Mouse (Mus musculus) heart, postnatal 4 days (tissue): ENCODE measurements around the gene Ptbp3. TPM values are rescaled to one million over a fixed set of nuclear protein-coding genes. Genes with fewer than 3 reads are reported as not detected.

Experiments used
- DNase-seq: peaks from one replicate; pipeline ENCODE4 v3.0.0; 2021
- total RNA-seq, 2 experiments: library from RNA; stranded (reverse); gene quantifications; 2 replicates each; pipeline ENCODE4 v1.2.3; 2021

The Ptbp3 gene
- total RNA-seq, 2 experiments from 2014 or later = 58.9 to 63.0 TPM

DNA sequence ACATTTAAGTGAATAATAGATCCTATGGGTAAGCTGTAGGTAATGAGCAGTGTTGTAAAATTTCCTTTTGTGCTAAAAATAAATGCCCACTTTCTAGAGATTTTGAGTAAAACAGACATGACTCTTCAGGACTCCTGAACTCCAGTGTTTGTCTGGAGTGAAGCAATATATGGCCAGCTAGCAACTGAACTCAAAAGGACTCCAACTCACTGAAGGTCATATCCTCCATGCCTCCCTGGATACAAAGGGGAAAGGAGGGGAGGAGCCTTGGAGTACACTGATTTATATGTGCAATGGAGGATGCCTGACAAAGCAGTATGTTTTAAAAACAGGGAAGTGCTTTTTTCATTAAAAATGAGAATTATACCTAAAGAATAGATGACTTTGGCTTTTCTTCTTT is 77.9 kb downstream of the Ptbp3 start:
- DNase-seq = no peak

DNA sequence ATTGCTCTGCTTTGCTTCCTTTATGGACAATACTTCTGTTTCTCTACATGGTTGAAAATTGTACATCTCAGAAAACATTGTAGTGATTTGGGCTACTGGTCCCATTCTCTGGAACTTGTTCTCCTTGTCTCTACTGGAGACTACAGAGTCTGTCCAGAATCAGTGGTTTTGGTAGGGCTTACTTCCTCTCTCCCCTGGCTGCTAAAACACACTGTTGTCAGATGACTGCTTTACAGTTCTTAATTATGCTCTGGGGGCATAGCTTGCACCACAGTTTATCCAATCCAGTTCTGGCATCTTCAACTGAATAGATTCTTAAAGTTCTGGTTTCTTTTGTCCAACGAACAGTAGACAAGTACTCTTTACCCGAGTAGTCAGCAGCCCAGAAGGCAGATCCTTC is 83.7 kb downstream of the Ptbp3 start:
- no peak for DNase-seq

DNA sequence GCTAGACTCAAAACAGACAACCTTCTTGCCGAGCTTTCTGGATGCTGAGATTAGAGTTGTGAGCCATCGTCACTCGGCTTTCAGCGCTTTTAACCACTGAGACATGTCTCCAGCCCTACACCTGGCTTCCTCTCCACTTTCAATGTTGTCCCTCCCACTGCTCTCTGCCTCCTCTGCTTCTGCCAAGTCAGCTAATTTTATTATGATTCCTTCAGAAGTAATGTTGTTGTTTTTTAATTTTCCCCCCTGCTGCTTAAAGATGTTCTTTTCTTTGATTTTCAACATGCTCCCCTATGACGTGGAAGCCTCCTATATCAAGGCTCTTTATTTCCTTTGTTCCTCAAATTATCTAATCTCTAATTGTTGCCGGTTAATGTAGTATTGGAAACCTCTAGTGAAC is 84.5 kb downstream of the Ptbp3 start:
- no peak for DNase-seq

DNA sequence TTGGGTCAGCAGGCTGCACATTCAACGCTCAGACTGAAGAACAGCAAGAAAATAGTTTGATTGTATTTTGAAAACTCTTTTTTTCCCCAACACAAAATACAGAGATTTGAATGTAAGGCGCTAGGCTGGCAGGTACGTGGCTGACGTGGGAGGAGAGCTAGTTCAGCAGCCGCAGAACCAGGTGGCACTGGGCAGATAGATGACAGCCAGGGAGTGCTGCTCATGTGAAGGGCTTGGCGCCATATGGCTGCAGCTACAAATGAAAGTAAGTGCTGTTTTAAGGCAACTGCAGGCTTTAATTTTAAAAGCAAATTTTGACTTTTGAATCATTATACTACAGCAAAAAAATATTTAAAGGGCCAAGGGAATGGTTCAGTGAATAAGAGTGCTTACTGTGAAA is 86.7 kb downstream of the Ptbp3 start:
- DNase-seq = no peak

DNA sequence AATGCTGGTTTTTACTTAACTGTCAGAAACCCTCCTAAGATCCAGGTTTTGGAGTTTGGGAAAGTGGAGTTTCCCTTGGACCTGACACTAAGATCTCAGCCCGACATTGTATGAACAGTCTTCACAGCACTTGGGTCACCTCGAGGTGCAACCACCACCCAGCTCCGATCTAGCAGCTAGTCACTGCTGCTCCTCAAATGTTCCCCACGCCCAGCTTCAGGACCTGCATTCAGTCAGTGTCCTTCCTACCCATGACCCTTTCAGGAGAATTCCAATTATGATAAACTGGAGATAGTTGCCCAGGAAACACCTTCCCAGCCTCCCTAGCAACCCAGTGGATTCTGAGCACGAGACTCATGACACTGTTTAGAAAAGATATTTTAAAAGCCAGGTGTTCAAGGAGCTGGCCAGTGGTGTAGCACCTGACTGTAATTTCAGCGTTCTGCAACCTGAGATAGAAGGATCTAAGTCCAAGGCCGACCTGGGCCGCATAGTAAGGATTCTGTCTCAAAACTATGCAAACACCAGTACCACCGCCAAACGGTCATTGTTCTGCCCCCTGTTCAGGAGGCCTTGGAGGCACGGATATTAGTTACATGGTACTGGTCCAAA is 87.9 kb downstream of the Ptbp3 start:
- no peak for DNase-seq

DNA sequence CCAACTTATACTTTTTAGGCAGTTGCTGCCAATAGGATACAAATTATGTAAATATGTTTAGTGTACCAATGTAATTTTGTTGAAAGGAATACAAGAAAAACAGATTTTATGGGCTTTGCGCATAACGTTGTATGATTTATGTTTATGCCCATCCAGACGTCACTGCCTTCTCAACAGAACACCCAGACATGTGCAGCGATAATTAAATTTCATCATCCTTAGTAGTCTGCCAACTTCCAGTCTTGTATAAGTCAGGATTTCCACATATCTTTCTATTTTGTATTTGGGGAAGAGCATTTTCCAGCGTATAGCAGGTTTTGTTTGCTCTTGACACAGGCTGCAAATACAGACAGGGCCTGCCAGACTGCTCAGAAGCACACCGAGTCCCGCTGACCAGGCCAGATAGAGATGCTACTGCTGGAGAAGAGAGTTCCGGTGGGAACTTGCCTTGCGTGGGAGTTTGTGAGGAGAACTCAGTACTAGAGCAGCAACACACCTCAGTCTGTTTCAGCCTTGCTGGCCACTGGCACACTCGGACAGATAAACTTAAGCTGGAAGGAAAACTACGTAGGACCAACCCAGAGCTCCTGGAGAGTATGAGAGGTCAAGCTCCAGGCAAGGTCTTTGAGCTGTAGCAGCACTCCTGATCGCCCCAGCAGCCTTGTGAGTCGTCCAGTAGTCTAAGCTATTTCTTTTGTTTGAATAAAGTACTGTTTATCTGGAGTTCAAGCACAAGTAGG is 89.8 kb downstream of the Ptbp3 start:
- no peak for DNase-seq

DNA sequence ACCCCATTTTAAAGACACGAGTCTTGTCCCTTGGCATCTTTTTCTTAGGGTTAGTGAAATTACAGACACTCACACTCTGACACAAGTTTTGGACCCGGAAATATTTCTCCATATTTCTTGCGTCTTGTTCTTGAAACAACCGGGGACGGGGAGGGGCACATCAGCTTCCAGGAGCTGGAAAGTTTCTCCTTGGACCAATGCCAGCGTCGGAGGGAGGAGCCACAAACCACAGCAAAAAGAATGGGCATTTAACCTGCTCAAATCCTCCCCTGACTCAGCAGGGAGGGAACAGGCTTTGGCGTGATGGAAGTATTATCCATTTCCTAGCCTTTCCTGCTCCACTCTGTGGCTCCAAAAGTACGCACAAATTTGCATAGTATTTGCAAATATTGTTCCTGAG is 91.2 kb downstream of the Ptbp3 start:
- DNase-seq = peak; percentile 53

DNA sequence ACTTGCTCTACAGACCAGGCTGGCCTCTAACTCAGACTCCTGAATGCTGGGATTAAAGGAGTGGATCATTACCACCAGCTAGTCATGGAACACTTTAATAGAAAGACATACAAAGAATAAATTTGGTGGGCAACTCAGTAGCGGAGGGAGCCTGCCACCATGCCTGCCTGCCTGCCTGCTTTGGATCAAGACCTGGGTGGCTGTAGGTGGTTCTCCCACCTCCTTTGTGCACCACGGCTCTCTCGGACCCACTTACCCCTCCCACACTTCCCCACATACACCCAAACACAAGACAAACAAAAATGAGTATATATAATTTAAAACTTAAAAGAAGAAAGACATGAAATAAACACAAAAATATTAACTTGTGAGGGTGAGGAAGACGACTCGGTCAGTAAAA is 92.1 kb downstream of the Ptbp3 start:
- no peak for DNase-seq

DNA sequence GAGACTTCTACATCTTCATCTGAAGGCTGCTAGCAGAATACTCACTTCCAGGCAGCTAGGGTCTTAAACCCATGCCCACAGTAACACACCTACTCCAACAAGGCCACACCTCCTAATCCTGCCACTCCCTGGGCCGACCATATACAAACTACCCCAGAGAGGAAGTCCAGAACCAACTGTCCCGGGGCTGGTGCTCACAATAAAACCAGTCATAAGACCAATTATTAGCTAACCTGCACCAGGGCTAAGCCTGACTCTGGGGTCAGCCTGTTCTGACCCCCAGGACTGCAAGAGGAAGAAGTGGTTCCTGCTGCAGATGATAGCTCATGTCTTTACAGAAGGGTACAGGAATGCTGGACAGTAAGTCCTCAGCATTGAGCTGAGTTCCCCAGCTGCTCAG is 93.7 kb downstream of the Ptbp3 start:
- DNase-seq = no peak

DNA sequence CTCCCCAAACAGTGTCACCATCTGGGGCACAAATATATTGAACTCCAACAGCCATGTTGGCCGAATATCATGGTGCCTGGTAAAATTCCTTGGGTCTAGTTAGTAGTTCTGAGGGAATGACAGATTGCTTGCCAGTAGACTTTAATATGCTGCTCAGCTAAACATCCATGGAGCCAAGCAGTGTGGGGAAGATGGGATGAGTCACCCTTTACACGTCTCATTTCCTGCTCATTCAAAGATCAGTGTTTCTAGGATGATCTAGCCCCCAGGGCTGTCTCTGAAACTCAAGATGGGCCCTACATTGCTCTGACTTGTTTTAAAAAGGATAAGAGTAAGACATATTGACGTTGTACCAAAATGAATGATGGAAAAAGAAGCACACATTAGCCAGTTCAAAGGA is 95.1 kb downstream of the Ptbp3 start:
- no peak for DNase-seq

DNA sequence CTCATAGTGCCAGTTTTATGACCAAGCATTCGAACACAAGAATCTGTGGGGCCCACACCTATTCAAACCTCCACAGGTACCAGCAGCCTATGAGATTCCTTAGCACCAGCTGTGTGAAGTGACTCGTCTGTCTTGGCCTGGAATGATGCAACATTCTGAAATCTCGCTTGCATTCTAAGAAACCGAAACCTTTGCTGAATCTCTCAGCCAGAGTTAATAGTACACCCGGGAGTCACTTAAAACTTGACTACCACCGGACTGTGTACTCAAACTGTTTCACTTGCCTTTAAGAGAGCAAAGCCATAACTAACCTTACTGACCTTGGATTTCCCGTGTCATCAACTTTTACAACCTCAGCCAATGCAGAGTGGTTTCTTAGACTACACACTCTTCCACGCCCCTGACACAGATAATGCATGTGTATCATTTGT is 96.6 kb downstream of the Ptbp3 start:
- DNase-seq = no peak

DNA sequence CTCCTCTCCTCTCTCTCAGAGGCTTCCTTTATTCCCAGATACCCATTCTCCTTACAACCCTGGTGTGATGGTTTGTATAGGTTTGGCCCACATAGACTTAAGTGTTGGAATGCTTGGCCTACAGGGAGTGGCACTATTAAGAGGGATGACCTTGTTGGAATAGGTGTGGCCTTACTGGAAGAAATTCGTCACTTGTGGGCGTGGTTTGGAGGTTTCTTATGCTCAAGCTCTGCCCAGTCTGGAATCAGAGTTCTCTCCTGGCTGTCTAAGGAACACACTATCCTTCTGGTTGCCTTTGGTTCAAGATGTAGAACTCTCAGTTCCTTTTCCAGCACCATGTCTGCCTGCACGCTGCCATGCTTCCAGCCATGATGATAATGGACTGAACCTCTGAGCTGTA is 98.3 kb downstream of the Ptbp3 start:
- DNase-seq = no peak

DNA sequence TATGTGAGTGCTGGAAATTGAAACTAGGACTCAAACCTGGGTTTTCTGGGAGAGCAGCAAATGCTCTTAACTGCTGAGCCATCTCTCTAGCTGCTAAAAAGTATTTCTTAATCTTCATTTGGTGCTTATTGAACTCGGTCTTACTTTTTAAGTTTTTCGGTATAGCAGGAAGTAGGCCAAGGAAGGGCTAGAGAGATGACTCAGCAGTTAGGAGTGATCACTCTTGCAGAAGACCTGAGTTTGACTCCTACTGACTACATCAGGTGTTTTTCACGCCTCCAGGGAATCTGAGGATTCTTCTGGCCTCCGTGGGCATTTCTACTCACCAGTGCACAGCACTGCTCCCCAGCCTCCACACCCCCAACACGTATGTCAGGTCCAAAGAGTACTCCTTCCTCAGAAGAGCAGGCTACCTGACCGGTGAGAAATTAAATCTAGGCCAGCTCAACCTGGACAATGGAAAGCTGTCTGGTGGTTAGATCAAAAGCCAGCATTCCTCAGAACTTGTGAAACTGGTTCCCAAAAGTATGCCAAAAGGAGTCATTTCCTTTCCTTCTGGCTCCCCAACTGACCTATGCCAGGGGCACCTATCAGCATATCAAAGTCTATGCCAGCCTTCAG is 98.8 kb downstream of the Ptbp3 start:
- no peak for DNase-seq

DNA sequence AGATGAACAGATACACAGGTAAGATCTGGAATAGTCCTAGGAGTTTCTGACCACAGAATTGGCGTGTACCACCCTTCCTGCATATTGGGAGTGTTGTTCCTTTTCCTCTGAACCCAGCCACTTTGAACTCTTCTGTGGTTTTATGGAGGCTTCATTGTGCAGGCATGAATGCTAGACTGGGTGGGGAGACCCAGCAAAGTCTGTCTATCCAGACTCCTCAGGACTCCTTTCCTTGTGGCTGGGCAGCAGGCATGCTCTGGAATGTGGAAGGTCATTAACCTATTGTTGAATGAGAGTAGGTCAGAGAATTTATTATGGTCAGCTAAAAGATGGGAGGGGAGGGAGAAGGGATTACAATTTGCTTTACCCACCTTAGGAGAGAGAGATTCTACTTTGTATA is 101.9 kb downstream of the Ptbp3 start:
- DNase-seq = no peak

DNA sequence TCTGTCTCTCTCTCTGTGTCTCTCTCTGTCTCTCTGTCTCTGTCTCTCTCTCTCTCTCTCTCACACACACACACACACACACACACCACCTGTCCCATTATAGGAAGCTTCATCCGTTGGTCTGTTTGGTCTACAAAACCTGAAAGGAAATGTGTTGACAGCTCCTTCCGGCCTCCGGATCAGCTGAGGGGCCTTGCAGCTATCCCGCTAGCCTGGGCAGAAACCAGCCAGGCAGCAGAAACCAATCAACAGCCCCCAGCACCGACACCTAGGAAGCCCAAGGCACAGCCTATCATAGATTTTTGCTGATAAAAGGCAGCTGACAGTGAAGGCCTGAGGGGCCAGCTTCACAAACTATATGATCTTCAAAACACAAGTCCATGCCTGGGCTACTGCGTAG is 103.6 kb downstream of the Ptbp3 start:
- DNase-seq = no peak

DNA sequence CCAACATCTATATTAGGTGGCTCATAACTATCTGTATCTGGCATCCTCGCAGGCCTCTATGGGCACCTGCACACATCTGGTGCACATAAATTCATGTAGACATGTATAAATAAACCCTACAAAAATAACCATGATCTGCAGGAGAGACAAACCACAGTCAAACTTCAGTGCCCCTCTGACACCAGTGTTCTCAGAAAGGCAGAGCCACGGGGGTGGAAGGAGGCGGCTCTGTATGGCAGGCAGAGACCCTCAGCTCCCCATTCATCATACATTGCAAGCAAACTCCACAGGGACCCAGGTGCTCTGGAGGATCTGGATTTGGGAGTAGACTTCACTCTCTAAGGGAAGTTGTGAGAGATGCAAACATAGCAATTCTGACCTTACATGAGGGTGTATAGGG is 104.2 kb downstream of the Ptbp3 start:
- no peak for DNase-seq

DNA sequence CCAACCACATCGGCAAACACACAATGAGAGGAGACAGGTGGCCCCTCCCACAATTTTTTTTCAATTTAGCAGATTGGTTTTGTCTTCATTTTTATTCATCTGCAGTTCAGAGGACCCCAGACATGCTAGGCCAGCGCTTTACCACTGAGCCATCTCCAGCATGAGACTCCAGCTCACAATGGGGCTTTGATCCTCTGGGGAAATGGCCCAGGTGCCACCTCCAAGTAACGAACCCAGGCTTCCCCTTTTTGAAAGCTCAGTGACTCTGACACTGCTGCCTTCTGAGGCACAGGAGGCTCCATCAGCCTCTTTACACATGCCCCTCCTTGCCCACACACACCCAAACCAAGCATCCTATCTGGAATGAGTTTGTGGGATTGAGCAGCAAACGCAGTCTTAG is 105.1 kb downstream of the Ptbp3 start:
- no peak for DNase-seq

DNA sequence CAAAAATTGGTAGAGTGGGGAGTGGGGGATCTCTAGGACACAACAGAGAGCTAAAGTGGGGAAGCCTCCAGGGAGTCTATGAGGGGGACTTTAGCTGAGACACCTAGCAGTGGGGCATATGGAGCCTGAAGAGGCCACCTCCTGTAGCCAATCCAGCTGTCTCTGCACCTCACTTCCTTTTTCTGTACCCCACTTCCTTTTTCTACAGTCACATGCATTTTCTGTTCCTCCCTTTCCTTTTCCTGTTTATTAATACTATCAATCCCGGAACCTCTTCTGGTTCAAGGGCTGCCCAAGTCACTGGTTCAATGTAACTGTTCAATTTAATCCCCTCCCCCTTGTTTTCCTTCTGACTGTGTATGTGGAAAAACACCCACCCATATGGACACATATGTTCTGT is 107.9 kb downstream of the Ptbp3 start:
- no peak for DNase-seq

DNA sequence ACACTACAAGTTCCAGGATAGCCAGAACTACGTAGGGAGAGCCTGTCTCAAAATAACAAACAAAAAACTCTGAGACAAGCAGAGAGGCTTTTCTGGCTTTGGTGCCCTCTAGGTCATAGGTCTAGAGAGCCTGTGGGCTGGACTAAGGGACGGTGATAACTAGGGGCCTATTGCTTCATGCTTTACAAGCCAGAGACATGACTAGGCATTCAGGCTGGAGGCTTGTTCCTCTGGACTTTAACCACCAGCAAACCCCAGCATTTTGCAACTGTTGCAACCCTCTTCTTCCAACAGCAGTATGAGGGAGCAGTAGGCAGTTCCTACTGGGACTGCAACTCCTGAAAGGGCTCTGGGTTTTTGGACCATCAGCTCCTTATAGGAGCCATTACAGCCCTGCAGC is 109.2 kb downstream of the Ptbp3 start:
- DNase-seq = no peak

DNA sequence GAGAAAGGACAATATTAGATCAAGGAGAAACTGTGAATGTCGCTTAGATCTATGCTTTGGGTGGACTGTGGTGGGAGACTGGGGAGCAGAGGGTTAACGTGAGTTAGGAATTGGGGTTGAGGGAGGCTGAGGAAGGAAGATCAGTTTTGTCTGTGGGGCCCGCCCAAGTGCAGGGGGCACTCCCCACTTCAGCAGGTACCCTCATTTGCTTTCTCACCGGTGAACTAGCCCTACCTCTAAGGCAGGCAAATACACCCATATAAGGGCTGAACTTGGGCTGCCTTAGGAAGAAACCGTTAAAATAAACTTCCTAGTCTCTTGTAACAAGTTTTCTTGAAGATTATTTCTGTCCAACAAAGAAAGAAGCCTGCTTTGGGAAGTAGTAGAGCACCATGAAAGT is 110.1 kb downstream of the Ptbp3 start:
- no peak for DNase-seq

DNA sequence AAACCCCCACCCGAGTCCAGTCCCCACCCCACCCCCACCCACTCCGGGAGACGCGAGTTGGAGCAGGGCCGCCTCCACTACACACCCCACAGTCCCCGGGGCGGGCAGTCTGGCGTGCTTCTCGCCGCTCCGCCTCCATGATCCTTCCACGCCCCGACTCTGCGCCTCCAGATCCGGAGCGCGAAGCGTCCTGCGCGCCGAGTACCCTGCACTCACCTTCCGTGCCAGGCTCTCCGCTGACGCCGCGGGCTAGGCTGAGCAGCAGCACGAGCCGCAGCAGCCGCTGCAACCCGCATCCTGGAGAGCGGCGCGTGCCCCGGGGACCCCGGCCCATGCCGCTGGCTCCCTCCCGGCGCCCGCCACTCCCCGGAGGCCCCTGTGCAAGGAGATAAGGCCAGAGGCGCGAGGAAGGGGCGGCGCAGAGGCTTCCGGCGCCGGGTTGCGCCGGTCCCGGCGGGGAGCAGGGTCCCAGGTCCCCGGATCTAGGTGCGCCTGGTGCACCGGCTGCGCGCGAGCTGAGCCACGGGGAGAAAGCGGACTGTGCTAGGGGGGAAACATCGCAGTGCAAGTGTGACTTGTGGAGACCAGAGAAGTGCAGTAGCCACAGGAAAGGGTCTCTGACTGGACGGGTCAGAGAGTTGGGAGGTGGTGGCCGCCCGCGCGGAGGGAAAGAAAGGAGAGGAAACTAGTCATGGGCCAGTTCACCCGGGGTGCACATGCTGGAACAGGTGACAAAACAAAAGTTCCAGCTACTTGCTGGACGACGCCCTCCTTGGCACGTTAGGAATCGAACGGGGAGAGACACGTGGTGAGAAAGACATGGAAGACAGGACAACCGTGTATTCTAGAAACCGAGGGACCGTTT is 110.9 kb downstream of the Ptbp3 start, which contains the start of gene Susd1:
TSS of gene Susd1 (minus strand) at position 644 of the 865 bp plus-strand sequence.
- DNase-seq = peak; percentile 64

DNA sequence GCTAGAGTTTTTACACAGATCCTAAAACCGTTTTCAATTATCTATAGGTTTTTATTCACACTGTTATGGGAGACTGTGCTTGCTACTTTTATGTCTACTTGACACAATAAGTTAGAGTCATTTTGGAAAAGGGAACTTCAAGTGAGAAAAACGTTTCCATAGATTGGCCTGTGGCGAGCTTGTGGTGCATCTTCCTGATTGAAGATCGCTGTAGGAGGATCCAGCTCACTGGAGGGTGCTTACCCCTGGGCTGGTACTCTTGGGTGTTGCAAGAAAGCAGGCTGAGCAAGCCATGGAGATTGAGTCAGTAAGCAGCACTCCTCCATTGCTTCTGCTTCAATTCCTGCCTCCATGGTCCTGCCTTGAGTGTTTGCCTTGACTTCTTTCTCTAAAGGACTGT is 113.2 kb downstream of the Ptbp3 start:
- no peak for DNase-seq

DNA sequence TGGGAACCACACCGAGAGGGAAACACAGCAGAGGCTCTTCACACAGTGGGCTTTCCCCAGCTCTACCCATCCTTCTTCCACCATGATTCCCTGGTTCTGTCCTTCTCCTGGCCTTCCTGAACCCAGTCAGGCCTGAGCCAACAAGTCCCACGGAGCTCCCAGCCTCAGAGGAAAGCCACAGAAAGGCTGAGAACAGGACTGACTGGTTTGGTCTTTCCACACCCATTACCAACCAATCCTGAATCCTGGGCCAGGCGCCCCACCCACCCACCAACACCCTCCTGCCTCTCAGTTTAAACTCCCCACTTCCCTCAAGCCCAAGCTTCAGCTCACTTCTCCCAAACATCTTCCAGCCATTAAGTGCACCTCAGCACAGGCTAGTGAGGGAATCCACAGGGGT is 115.1 kb downstream of the Ptbp3 start:
- no peak for DNase-seq
